Mouse (Mus musculus) kidney, adult 2 months (tissue): ENCODE data around the gene A530016L24Rik. TPM values are rescaled to one million over a fixed set of nuclear protein-coding genes. Genes with fewer than 3 reads are reported as not detected.

Source experiments
- DNase-seq: peaks from one replicate; pipeline ENCODE4 v3.0.0; 2021
- H3K27ac ChIP-seq: fragments of 200-500 bp; 2 replicates; pipeline ENCODE4 v1.5.1; 2012; ENCODE audit warnings: low read depth, low read length, control low read depth, inconsistent platforms; ENCODE audit not compliant: insufficient read depth
- H3K27me3 ChIP-seq: fragments of 200-500 bp; replicated peaks from 2 replicates; pipeline ENCODE4 v1.6.1; 2012; ENCODE audit warnings: mild to moderate bottlenecking, moderate library complexity, low read length, inconsistent platforms; ENCODE audit not compliant: control insufficient read depth, insufficient read depth
- H3K36me3 ChIP-seq: fragments of 200-500 bp; 2 replicates; pipeline ENCODE4 v1.6.1; 2012; ENCODE audit warnings: mild to moderate bottlenecking, moderate library complexity, low read length, inconsistent platforms; ENCODE audit not compliant: control insufficient read depth, insufficient read depth
- H3K4me1 ChIP-seq: fragments of 200-500 bp; 2 replicates; pipeline ENCODE4 v1.6.1; 2011; ENCODE audit warnings: low read length; ENCODE audit not compliant: control insufficient read depth, insufficient read depth
- H3K4me3 ChIP-seq: fragments of 200-500 bp; 2 replicates; pipeline ENCODE4 v1.5.1; 2011; ENCODE audit warnings: mild to moderate bottlenecking, low read depth, low read length, control low read depth; ENCODE audit not compliant: insufficient read depth
- CTCF ChIP-seq: fragments of 200-500 bp; conservative IDR thresholded peaks from 2 replicates; pipeline ENCODE4 v1.5.1; 2011; ENCODE audit warnings: low read depth, mild to moderate bottlenecking, control low read depth, low read length, moderate library complexity, mixed read lengths; ENCODE audit not compliant: insufficient read depth, insufficient read length
- POLR2A ChIP-seq: fragments of 200-500 bp; IDR thresholded peaks from one replicate; pipeline ENCODE4 v1.6.1; 2011; ENCODE audit warnings: low read depth, low read length, control low read depth
- whole genome bisulfite sequencing: fragments of 180-500 bp; shearing (Covaris S2); methylation state at CpG from one replicate; pipeline ENCODE4 v1.1.7; 2018; 5-methylcytosine and 5-hydroxymethylcytosine counted together
- polyA plus RNA-seq: library from polyadenylated mRNA; depleted of rRNA; stranded (reverse); fragments of >200 nt; gene quantifications from 2 replicates; pipeline ENCODE4 v1.2.3, GENCODE M21; 2012; rRNA removed

A530016L24Rik gene
- polyA plus RNA-seq: 11.4 and 16.2 TPM in 2 replicates

GRCm38 (mm10) chr12:112489134-112489533 lies at the start of gene A530016L24Rik:
Gene A530016L24Rik (plus strand): TSS chr12:112489448.
- DNase-seq: no peak
- H3K27ac ChIP-seq: peak within 1 kb of the TSS; percentile 53
- H3K27me3 ChIP-seq: no peaks in the 10 kb centered on the region
- no peak within 1 kb of the TSS for H3K4me3 ChIP-seq
- peaks cover 21% of the 10 kb centered on the region for H3K4me1 ChIP-seq
- TF ChIP-seq CTCF: no peak
- no peak for TF ChIP-seq POLR2A
- WGBS: 97% methylated on average over 8 of the region's 8 CpGs
- H3K36me3 ChIP-seq: no peaks in the 10 kb centered on the region

GRCm38 (mm10) chr12:112439993-112440392 lies 49.3 kb upstream of the A530016L24Rik start:
- Histone ChIP-seq H3K4me3 (no peak overlapping the region), H3K27ac (no peak overlapping the region), H3K36me3 (no peaks in the 10 kb centered on the region), H3K27me3 (no peaks in the 10 kb centered on the region), H3K4me1 (no peaks in the 10 kb centered on the region)
- no peak for TF ChIP-seq POLR2A
- no peak for TF ChIP-seq CTCF
- DNase-seq: no peak
- 81% methylated on average over 1 of the region's 1 CpGs for WGBS

GRCm38 (mm10) chr12:112449144-112449827 lies 40.0 kb upstream of the A530016L24Rik start:
- Histone ChIP-seq H3K27ac (no peak overlapping the region), H3K4me1 (no peaks in the 10 kb centered on the region)
- WGBS: 48% methylated on average over 18 of the region's 18 CpGs

GRCm38 (mm10) chr12:112449828-112450180 lies 39.4 kb upstream of the A530016L24Rik start:
- no peak for TF ChIP-seq CTCF
- TF ChIP-seq POLR2A: no peak
- Histone ChIP-seq H3K27me3 (no peaks in the 10 kb centered on the region), H3K4me1 (no peaks in the 10 kb centered on the region), H3K27ac (no peak overlapping the region), H3K36me3 (no peaks in the 10 kb centered on the region), H3K4me3 (no peak overlapping the region)
- DNase-seq: peak; percentile 22
- 43% methylated on average over 8 of the region's 8 CpGs for WGBS

More at GRCm38 (mm10) chr12:112449144-112449827, 40.0 kb upstream of the A530016L24Rik start:
- no peaks in the 10 kb centered on the region for H3K36me3 ChIP-seq
- TF ChIP-seq POLR2A (no peak), CTCF (no peak)
- H3K27me3 ChIP-seq: no peaks in the 10 kb centered on the region
- no peak overlapping the region for H3K4me3 ChIP-seq
- DNase-seq: no peak

GRCm38 (mm10) chr12:112450883-112451282 lies 38.4 kb upstream of the A530016L24Rik start:
- TF ChIP-seq CTCF (peak; percentile 56), POLR2A (no peak)
- no peaks in the 10 kb centered on the region for H3K36me3 ChIP-seq
- H3K27me3 ChIP-seq: no peaks in the 10 kb centered on the region
- no peak overlapping the region for H3K27ac ChIP-seq
- peak; percentile 37 for DNase-seq
- no peak overlapping the region for H3K4me3 ChIP-seq
- no peaks in the 10 kb centered on the region for H3K4me1 ChIP-seq
- 37% methylated on average over 6 of the region's 6 CpGs for WGBS

- no peaks in the 10 kb centered on the region for H3K36me3 ChIP-seq
- WGBS: 83% methylated on average over 1 of the region's 1 CpGs
- no peak for DNase-seq
- TF ChIP-seq CTCF (no peak), POLR2A (no peak)
- no peaks in the 10 kb centered on the region for H3K27me3 ChIP-seq
- H3K27ac ChIP-seq: no peak overlapping the region
- no peak overlapping the region for H3K4me3 ChIP-seq
- no peaks in the 10 kb centered on the region for H3K4me1 ChIP-seq
Observed at GRCm38 (mm10) chr12:112451381-112451780, 37.9 kb upstream of the A530016L24Rik start.

- Histone ChIP-seq H3K27me3 (no peaks in the 10 kb centered on the region), H3K27ac (no peak overlapping the region), H3K36me3 (no peaks in the 10 kb centered on the region), H3K4me3 (no peak overlapping the region), H3K4me1 (no peaks in the 10 kb centered on the region)
- 93% methylated on average over 9 of the region's 9 CpGs for WGBS
- no peak for DNase-seq
- TF ChIP-seq CTCF: no peak
- no peak for TF ChIP-seq POLR2A
Observed at GRCm38 (mm10) chr12:112451826-112452225, 37.4 kb upstream of the A530016L24Rik start.
